Mouse (Mus musculus): ENCODE data around the gene Tmem211.

- TF ChIP-seq CTCF (IDR thresholded peaks at IDR 0.05; ENCODE audit: control insufficient read depth, insufficient read depth, low read length) (no peak), POLR2A (IDR thresholded peaks at IDR 0.05; ENCODE audit: borderline replicate concordance, control insufficient read depth, low read depth, low read length) (no peak)
These were observed 34.8 kb upstream of the Tmem211 start for GRCm38 (mm10) chr5:113191901-113192300.
